Mouse (Mus musculus) spleen, postnatal 14 days (tissue): Measurements from ENCODE around the gene Xrcc6.

Experiments used
- DNase-seq, 2 experiments: peaks; one replicate each; pipeline ENCODE4 v3.0.0; 2021 to 2022; ENCODE audit warnings: low spot score in 2 of 2

Xrcc6 gene

GRCm38 (mm10) chr15:82081161-82081560 is 93.5 kb downstream of the Xrcc6 start:
- peak in 1 of 2 experiments; percentile 12 for DNase-seq

GRCm38 (mm10) chr15:82085606-82086005 is 98.0 kb downstream of the Xrcc6 start:
- no peak for DNase-seq

- no peak for DNase-seq
These were observed 98.5 kb downstream of the Xrcc6 start for GRCm38 (mm10) chr15:82086131-82086530.

GRCm38 (mm10) chr15:82087266-82087665 is 99.6 kb downstream of the Xrcc6 start:
- no peak for DNase-seq
